Mouse (Mus musculus): ENCODE measurements around the gene Slc29a4. TPM values are rescaled to one million over a fixed set of nuclear protein-coding genes. Genes with fewer than 3 reads are reported as not detected.
A peak's percentile ranks its signal among the peaks of the same experiment; 100 is the strongest.

Gene Slc29a4
- total and polyA plus RNA-seq, 2 experiments from 2014 or later: 76.4 to 104 TPM

DNA sequence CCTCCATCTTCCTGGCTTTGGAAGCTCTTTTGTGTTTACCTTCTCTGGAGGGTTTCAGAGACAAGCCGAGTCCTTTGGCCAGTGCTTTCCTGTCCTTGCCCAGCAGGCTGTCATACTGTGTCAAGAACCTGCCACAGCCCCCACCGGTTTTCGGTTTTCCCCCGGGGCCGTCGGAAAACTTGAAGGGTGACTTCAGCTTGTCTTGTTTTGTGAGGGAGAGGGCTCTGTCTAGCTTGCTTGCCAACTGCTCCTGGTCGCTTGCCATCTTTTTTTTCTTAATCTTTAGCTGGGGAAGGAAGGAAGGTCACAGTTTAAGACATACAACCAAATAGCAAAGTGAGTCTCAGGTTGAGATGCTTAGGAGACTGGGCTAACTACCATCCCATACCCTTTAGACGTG, 67.5 kb downstream of the Slc29a4 start:
- Histone ChIP-seq H3K4me3 (ENCODE audit: low read depth, low read length) (no peak overlapping the region), H3K9me3 (ENCODE audit: low read length) (no peaks in the 10 kb centered on the region), H3K4me2 (ENCODE audit: low read depth) (no peak overlapping the region), H3K4me1 (ENCODE audit: insufficient read depth) (peaks cover 15% of the 10 kb centered on the region; the same call in 1 of the 2 replicates), H3K27me3 (ENCODE audit: insufficient read depth, low read length) (no peaks in the 10 kb centered on the region), H3K27ac (ENCODE audit: low read depth, low read length) (peak overlapping the region; percentile 29), H3K36me3 (ENCODE audit: insufficient read depth) (peaks cover 80% of the 10 kb centered on the region), H3K9ac (no peak overlapping the region)
- DNase-seq (no peak), ATAC-seq (no peak)
- TF ChIP-seq CTCF (IDR thresholded peaks at IDR 0.05; ENCODE audit: low read depth): no peak
- WGBS: 58% methylated on average over 8 of the region's 8 CpGs

DNA sequence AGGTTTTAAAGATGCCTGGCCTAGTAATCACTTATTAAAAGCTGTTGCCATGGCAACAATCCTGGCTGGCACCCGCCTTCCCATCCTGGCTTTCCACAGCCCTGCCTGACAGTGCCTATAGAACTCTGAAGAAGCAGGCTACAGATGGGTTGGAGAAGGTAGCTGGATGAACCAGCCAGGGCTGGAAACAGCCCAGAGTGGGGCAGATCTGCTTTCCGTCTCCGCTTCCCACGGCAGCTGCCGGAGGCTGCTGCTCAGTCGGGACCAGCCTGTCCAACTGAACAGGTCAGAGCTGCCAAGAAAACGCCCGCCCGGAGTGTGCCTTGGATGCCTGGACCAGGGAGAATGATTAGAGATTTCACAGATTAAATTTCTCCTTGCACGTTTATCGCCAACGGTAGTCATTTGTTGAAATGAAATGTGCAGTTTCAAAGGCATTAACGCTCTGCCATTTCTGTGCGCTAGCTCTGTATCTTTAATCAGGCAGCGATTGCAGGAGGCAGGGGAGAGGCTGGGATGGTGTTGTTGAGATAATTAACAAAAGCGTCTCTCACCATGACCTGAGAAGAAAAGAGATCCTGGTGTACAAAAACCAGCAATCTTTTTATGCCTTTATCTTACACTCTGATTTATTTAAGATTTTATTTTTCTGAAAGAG, 69.1 kb downstream of the Slc29a4 start:
- H3K9ac ChIP-seq: peak overlapping the region; percentile 25
- peaks cover 15% of the 10 kb centered on the region; the same call in 1 of the 2 replicates for H3K4me1 ChIP-seq (ENCODE audit: insufficient read depth)
- H3K27me3 ChIP-seq (ENCODE audit: insufficient read depth, low read length): no peaks in the 10 kb centered on the region
- H3K9me3 ChIP-seq (ENCODE audit: low read length): no peaks in the 10 kb centered on the region
- peak overlapping the region; percentile 86 for H3K27ac ChIP-seq (ENCODE audit: low read depth, low read length)
- ATAC-seq (peak; percentile 87), DNase-seq (peak; percentile 93)
- TF ChIP-seq CTCF (IDR thresholded peaks at IDR 0.05; ENCODE audit: low read depth): no peak
- WGBS: 13% methylated on average over 16 of the region's 16 CpGs
- no peak overlapping the region for H3K4me3 ChIP-seq (ENCODE audit: low read depth, low read length)
- H3K36me3 ChIP-seq (ENCODE audit: insufficient read depth): peaks cover 79% of the 10 kb centered on the region
- peak overlapping the region; percentile 24 for H3K4me2 ChIP-seq (ENCODE audit: low read depth)

DNA sequence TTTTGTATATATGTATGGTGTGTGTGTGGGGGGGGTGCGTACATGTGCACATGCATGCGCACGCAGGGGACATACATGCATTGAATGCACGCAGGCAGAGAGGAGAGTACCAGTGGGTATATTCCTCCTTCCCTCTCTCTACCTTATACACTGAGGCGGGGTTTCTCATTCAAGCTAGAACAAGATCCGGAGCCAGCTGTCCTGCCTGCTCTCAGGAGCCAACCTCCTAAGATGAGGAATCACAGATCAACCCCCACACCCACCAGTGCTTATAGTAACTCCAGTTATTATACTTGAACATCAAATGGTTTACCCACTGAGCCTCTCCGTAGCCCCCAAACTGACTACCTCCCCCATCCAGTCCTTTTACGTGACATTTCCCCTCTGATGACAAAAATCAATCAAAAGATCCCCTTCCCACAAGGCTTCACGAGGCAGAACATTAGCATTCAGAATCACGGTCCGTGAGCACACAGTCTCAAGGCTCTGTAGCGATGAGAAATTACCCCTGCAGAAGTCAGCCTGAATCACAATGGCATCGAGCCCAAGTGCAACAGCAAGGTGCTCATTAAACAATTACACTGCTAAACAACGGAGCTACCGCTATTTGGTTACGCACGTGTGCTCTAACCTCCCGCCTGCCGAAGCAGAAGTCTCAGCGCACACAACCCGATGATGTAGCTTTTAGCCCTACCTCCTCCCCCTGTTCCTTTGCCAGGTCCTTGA, 69.9 kb downstream of the Slc29a4 start:
- peak; percentile 72 for DNase-seq
- H3K9ac ChIP-seq: 0 out of 2 replicates have a peak overlapping the region, but pooled peaks have one; percentile 25
- peak overlapping the region; percentile 86 for H3K27ac ChIP-seq (ENCODE audit: low read depth, low read length)
- H3K27me3 ChIP-seq (ENCODE audit: insufficient read depth, low read length): no peaks in the 10 kb centered on the region
- TF ChIP-seq CTCF (IDR thresholded peaks at IDR 0.05; ENCODE audit: low read depth): no peak
- 35% methylated on average over 21 of the region's 21 CpGs for WGBS
- H3K36me3 ChIP-seq (ENCODE audit: insufficient read depth): peaks cover 78% of the 10 kb centered on the region
- no peaks in the 10 kb centered on the region for H3K9me3 ChIP-seq (ENCODE audit: low read length)
- peaks cover 15% of the 10 kb centered on the region; the same call in 1 of the 2 replicates for H3K4me1 ChIP-seq (ENCODE audit: insufficient read depth)
- H3K4me2 ChIP-seq (ENCODE audit: low read depth): peak overlapping the region; percentile 24; the same call in 1 of the 2 replicates
- peak; percentile 15; the same call in 1 of the 2 replicates for ATAC-seq
- H3K4me3 ChIP-seq (ENCODE audit: low read depth, low read length): no peak overlapping the region

DNA sequence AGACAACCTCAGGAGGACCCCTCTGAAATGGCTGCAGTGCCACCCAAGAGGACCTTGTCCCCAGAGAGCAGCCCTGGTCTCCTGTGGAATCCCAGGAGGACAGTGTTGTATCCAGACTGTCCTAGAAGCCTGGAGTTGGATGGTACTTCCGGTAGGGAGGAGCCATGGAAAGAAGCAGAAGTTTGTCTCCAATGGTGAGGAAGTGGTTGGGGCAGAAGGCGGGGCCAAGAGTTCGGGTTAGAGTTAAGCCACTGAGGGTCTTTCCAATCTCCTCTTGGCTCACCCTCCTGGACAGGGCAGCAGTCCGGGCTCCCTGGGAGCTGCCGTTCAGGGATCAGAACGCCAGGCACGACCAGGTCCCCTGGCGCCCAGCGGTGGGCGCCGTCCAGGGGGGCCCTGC, 72.0 kb downstream of the Slc29a4 start:
- peaks cover 24% of the 10 kb centered on the region; the same call in 1 of the 2 replicates for H3K4me1 ChIP-seq (ENCODE audit: insufficient read depth)
- no peak for ATAC-seq
- no peaks in the 10 kb centered on the region for H3K9me3 ChIP-seq (ENCODE audit: low read length)
- H3K36me3 ChIP-seq (ENCODE audit: insufficient read depth): peaks cover 61% of the 10 kb centered on the region
- 37% methylated on average over 11 of the region's 11 CpGs for WGBS
- no peak overlapping the region for H3K9ac ChIP-seq
- H3K4me3 ChIP-seq (ENCODE audit: low read depth, low read length): no peak overlapping the region
- no peak for TF ChIP-seq CTCF (IDR thresholded peaks at IDR 0.05; ENCODE audit: low read depth)
- no peak overlapping the region for H3K4me2 ChIP-seq (ENCODE audit: low read depth)
- DNase-seq: no peak
- no peaks in the 10 kb centered on the region for H3K27me3 ChIP-seq (ENCODE audit: insufficient read depth, low read length)
- H3K27ac ChIP-seq (ENCODE audit: low read depth, low read length): no peak overlapping the region

DNA sequence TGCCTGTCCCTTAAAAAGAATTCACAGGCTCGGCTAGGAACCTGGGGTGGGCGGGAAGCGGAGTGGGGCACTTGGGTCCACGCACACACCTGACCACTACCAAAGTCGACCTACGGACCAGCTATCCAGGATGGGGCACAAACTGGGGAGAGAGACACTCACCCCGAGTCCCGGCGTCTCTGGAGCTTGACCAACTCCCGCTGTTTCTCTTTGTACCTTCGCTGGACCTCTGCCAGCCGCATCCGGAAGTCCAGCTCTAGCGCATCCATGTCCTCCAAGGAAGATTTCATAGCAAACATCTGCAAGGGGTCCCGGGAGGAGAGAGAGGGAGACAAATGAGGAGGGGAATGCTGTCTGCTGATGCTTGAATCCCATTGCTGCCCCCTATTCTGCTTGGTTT, 72.6 kb downstream of the Slc29a4 start:
- 53% methylated on average over 15 of the region's 15 CpGs for WGBS
- Histone ChIP-seq H3K36me3 (ENCODE audit: insufficient read depth) (peaks cover 61% of the 10 kb centered on the region), H3K27ac (ENCODE audit: low read depth, low read length) (no peak overlapping the region), H3K9me3 (ENCODE audit: low read length) (no peaks in the 10 kb centered on the region), H3K9ac (no peak overlapping the region), H3K4me3 (ENCODE audit: low read depth, low read length) (no peak overlapping the region), H3K27me3 (ENCODE audit: insufficient read depth, low read length) (no peaks in the 10 kb centered on the region), H3K4me2 (ENCODE audit: low read depth) (no peak overlapping the region), H3K4me1 (ENCODE audit: insufficient read depth) (peaks cover 24% of the 10 kb centered on the region; the same call in 1 of the 2 replicates)
- TF ChIP-seq CTCF (IDR thresholded peaks at IDR 0.05; ENCODE audit: low read depth): no peak
- ATAC-seq: no peak
- no peak for DNase-seq

DNA sequence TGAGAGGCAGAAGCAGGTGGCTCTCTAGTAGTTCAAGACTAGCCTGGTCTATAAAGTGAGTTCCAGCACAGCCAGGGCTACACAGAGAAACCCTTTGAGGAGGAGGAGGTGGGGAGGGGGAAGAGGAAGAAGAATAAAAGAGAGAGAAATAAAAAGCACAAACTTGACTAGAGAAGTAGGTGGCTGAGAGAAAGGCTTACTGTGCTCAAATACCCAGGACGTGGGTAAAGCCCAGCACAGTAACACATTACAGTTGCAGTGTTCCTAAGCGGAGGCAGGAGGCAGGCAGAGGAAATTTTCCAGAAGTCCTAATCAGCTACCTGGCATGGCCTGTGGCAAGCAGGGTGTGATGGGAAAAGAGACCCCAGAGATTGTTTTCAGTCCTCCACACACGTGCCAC, 74.4 kb downstream of the Slc29a4 start:
- Histone ChIP-seq H3K4me3 (ENCODE audit: low read depth, low read length) (no peak overlapping the region), H3K4me2 (ENCODE audit: low read depth) (no peak overlapping the region), H3K4me1 (ENCODE audit: insufficient read depth) (peaks cover 16% of the 10 kb centered on the region; the same call in 1 of the 2 replicates), H3K27ac (ENCODE audit: low read depth, low read length) (no peak overlapping the region), H3K36me3 (ENCODE audit: insufficient read depth) (peaks cover 64% of the 10 kb centered on the region), H3K27me3 (ENCODE audit: insufficient read depth, low read length) (no peaks in the 10 kb centered on the region), H3K9me3 (ENCODE audit: low read length) (no peaks in the 10 kb centered on the region), H3K9ac (no peak overlapping the region)
- ATAC-seq (no peak), DNase-seq (no peak)
- 66% methylated on average over 3 of the region's 3 CpGs for WGBS
- no peak for TF ChIP-seq CTCF (IDR thresholded peaks at IDR 0.05; ENCODE audit: low read depth)

DNA sequence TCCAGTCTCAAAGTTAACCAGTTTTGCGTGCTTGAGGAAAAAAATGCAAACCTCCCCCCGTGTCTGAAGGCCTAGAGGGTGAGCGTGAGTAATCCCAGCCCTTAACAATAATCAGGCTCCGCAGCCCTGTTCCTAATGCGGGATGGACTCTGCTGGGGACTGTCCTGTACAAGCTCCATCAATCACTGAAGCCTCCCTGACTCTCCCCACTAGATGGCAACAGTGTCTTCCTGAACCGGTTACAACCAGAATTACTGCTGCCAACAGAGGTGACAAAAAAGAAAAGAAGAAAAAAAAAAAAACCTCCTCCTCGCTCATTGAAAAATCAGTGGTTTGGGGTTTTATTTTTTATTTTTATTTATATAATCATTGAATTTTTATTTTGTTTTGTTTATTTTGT, 75.6 kb downstream of the Slc29a4 start:
- Histone ChIP-seq H3K4me2 (ENCODE audit: low read depth) (no peak overlapping the region), H3K27me3 (ENCODE audit: insufficient read depth, low read length) (no peaks in the 10 kb centered on the region), H3K9me3 (ENCODE audit: low read length) (no peaks in the 10 kb centered on the region), H3K4me3 (ENCODE audit: low read depth, low read length) (no peak overlapping the region), H3K9ac (no peak overlapping the region), H3K36me3 (ENCODE audit: insufficient read depth) (peaks cover 72% of the 10 kb centered on the region), H3K4me1 (ENCODE audit: insufficient read depth) (peaks cover 12% of the 10 kb centered on the region; the same call in 1 of the 2 replicates), H3K27ac (ENCODE audit: low read depth, low read length) (peak overlapping the region; percentile 85)
- 9% methylated on average over 7 of the region's 7 CpGs for WGBS
- peak; percentile 90 for DNase-seq
- ATAC-seq: peak; percentile 79
- TF ChIP-seq CTCF (IDR thresholded peaks at IDR 0.05; ENCODE audit: low read depth): peak; percentile 83

All from forebrain, postnatal 0 days (tissue).